Mouse (Mus musculus) neural tube, embryonic 11.5 days (tissue): ENCODE data around the gene Kyat1. TPM values are rescaled to one million over a fixed set of nuclear protein-coding genes. Genes with fewer than 3 reads are reported as not detected.

Experiments used
- ATAC-seq: fragments of 200-750 bp; cut with Nextera tagmentation; 2 replicates; pipeline ENCODE4 v1.8.0; 2017; ENCODE audit warnings: moderate number of reproducible peaks, mild to moderate bottlenecking, moderate TSS enrichment, moderate library complexity; ENCODE audit not compliant: insufficient read depth, low FRiP score, low TSS enrichment
- DNase-seq: peaks from one replicate; pipeline ENCODE4 v3.0.0-alpha.2; 2015; ENCODE audit warnings: low spot score
- H3K27ac ChIP-seq: fragments of 300-500 bp; sonication (generic); 2 replicates; pipeline ENCODE4 v1.5.1; 2014; ENCODE audit warnings: low read depth, mild to moderate bottlenecking, low read length
- H3K27me3 ChIP-seq: fragments of 300-500 bp; sonication (generic); 2 replicates; pipeline ENCODE4 v1.6.1; 2014; ENCODE audit warnings: mild to moderate bottlenecking, low read length, mixed read lengths; ENCODE audit not compliant: control insufficient read depth, insufficient read depth
- H3K36me3 ChIP-seq: fragments of 300-500 bp; sonication (generic); 2 replicates; pipeline ENCODE4 v1.6.1; 2014; ENCODE audit warnings: mild to moderate bottlenecking, low read length, moderate library complexity, mixed read lengths; ENCODE audit not compliant: control insufficient read depth, insufficient read depth
- H3K4me1 ChIP-seq: fragments of 300-500 bp; sonication (generic); 2 replicates; pipeline ENCODE4 v1.6.1; 2014; ENCODE audit warnings: low read length, mixed read lengths; ENCODE audit not compliant: control insufficient read depth, insufficient read depth
- H3K4me2 ChIP-seq: fragments of 300-500 bp; sonication (generic); 2 replicates; pipeline ENCODE4 v1.6.1; 2014; ENCODE audit warnings: low read depth, mild to moderate bottlenecking, moderate library complexity
- H3K4me3 ChIP-seq: fragments of 300-500 bp; sonication (generic); 2 replicates; pipeline ENCODE4 v1.5.1; 2014; ENCODE audit warnings: low read depth, low read length
- H3K9ac ChIP-seq: fragments of 300-500 bp; sonication (generic); 2 replicates; pipeline ENCODE4 v1.6.1; 2014; ENCODE audit warnings: mild to moderate bottlenecking, low read length
- H3K9me3 ChIP-seq: fragments of 300-500 bp; sonication (generic); 2 replicates; pipeline ENCODE4 v1.6.1; 2016; ENCODE audit warnings: low read length; ENCODE audit not compliant: control insufficient read depth
- WGBS: fragments of 180-500 bp; shearing (Covaris S2); extraction: QIAGEN DNeasy Blood & Tissue Kit; methylation state at CpG from one replicate; pipeline ENCODE4 v1.1.7; 2014; 5-methylcytosine and 5-hydroxymethylcytosine counted together
- polyA plus RNA-seq: library from polyadenylated mRNA; unstranded; fragments of >200 nt; fragmentation: Nextera tagmentation; extraction: Ambion mirVana; gene quantifications from 2 replicates; pipeline ENCODE4 v1.2.1, GENCODE M21; 2014

The Kyat1 gene
- polyA plus RNA-seq, 1 experiment from 2014 or later: 10.5 TPM

GRCm38 (mm10) chr2:30207401-30207800 is 1.8 kb upstream of the Kyat1 start:
- Histone ChIP-seq H3K9me3 (no peaks in the 10 kb centered on the region), H3K36me3 (no peaks in the 10 kb centered on the region), H3K27ac (no peak overlapping the region), H3K4me2 (no peak overlapping the region), H3K4me3 (no peak overlapping the region), H3K4me1 (peaks cover 8% of the 10 kb centered on the region), H3K9ac (no peak overlapping the region), H3K27me3 (no peaks in the 10 kb centered on the region)
- DNase-seq: no peak
- 84% methylated on average over 4 of the region's 4 CpGs for WGBS
- ATAC-seq: no peak

GRCm38 (mm10) chr2:30205255-30205628 is 405 bp downstream of the Kyat1 start:
- Histone ChIP-seq H3K9ac (peak overlapping the region; percentile 65), H3K9me3 (no peaks in the 10 kb centered on the region), H3K4me2 (peak overlapping the region; percentile 90), H3K4me1 (peaks cover 8% of the 10 kb centered on the region), H3K4me3 (peak overlapping the region; percentile 73), H3K27ac (no peak overlapping the region), H3K36me3 (no peaks in the 10 kb centered on the region), H3K27me3 (no peaks in the 10 kb centered on the region)
- 3% methylated on average over 13 of the region's 13 CpGs for WGBS
- no peak for ATAC-seq
- DNase-seq: no peak

GRCm38 (mm10) chr2:30203439-30203838 is 2.2 kb downstream of the Kyat1 start:
- H3K4me3 ChIP-seq: no peak overlapping the region
- DNase-seq: no peak
- H3K9ac ChIP-seq: no peak overlapping the region
- 81% methylated on average over 7 of the region's 7 CpGs for WGBS
- H3K36me3 ChIP-seq: no peaks in the 10 kb centered on the region
- peaks cover 8% of the 10 kb centered on the region for H3K4me1 ChIP-seq
- H3K9me3 ChIP-seq: no peaks in the 10 kb centered on the region
- no peak overlapping the region for H3K27ac ChIP-seq
- no peak for ATAC-seq
- H3K4me2 ChIP-seq: no peak overlapping the region
- no peaks in the 10 kb centered on the region for H3K27me3 ChIP-seq

GRCm38 (mm10) chr2:30200388-30200925 is 5.2 kb downstream of the Kyat1 start:
- no peaks in the 10 kb centered on the region for H3K27me3 ChIP-seq
- 86% methylated on average over 5 of the region's 5 CpGs for WGBS
- no peak overlapping the region for H3K9ac ChIP-seq
- peaks cover 3% of the 10 kb centered on the region; the same call in 1 of the 2 replicates for H3K4me1 ChIP-seq
- H3K4me3 ChIP-seq: no peak overlapping the region
- H3K9me3 ChIP-seq: no peaks in the 10 kb centered on the region
- H3K36me3 ChIP-seq: no peaks in the 10 kb centered on the region
- no peak for ATAC-seq
- H3K4me2 ChIP-seq: no peak overlapping the region
- DNase-seq: no peak
- H3K27ac ChIP-seq: no peak overlapping the region

- no peak for DNase-seq
- H3K4me1 ChIP-seq: peaks cover 3% of the 10 kb centered on the region; the same call in 1 of the 2 replicates
- WGBS: 89% methylated on average over 1 of the region's 1 CpGs
Measured at GRCm38 (mm10) chr2:30199984-30200383, 5.7 kb downstream of the Kyat1 start.

GRCm38 (mm10) chr2:30198021-30198420 is 7.6 kb downstream of the Kyat1 start:
- no peak overlapping the region for H3K4me3 ChIP-seq
- DNase-seq (no peak), ATAC-seq (no peak)
- H3K9me3 ChIP-seq: no peaks in the 10 kb centered on the region
- H3K9ac ChIP-seq: no peak overlapping the region
- no peaks in the 10 kb centered on the region for H3K27me3 ChIP-seq
- H3K4me1 ChIP-seq: no peaks in the 10 kb centered on the region
- no peaks in the 10 kb centered on the region for H3K36me3 ChIP-seq
- H3K27ac ChIP-seq: no peak overlapping the region
- WGBS: 72% methylated on average over 4 of the region's 4 CpGs
- no peak overlapping the region for H3K4me2 ChIP-seq

More at GRCm38 (mm10) chr2:30199984-30200383, 5.7 kb downstream of the Kyat1 start:
- Histone ChIP-seq H3K9me3 (no peaks in the 10 kb centered on the region), H3K9ac (no peak overlapping the region), H3K27me3 (no peaks in the 10 kb centered on the region), H3K36me3 (no peaks in the 10 kb centered on the region), H3K4me2 (no peak overlapping the region), H3K4me3 (no peak overlapping the region), H3K27ac (no peak overlapping the region)
- ATAC-seq: no peak

- no peaks in the 10 kb centered on the region for H3K36me3 ChIP-seq
- WGBS: 93% methylated on average over 3 of the region's 3 CpGs
- H3K27ac ChIP-seq: no peak overlapping the region
- H3K9ac ChIP-seq: no peak overlapping the region
- no peak for ATAC-seq
- H3K4me2 ChIP-seq: no peak overlapping the region
- no peak overlapping the region for H3K4me3 ChIP-seq
- DNase-seq: no peak
- H3K27me3 ChIP-seq: no peaks in the 10 kb centered on the region
- H3K4me1 ChIP-seq: no peaks in the 10 kb centered on the region
- no peaks in the 10 kb centered on the region for H3K9me3 ChIP-seq
Measured at GRCm38 (mm10) chr2:30194656-30195055, 11.0 kb downstream of the Kyat1 start.

GRCm38 (mm10) chr2:30191790-30192580 is 13.7 kb downstream of the Kyat1 start:
- no peak for ATAC-seq
- H3K4me3 ChIP-seq: no peak overlapping the region
- WGBS: 89% methylated on average over 12 of the region's 12 CpGs
- H3K36me3 ChIP-seq: no peaks in the 10 kb centered on the region
- no peak for DNase-seq
- no peaks in the 10 kb centered on the region for H3K4me1 ChIP-seq
- H3K9ac ChIP-seq: no peak overlapping the region
- no peak overlapping the region for H3K27ac ChIP-seq
- no peaks in the 10 kb centered on the region for H3K9me3 ChIP-seq
- H3K27me3 ChIP-seq: no peaks in the 10 kb centered on the region
- no peak overlapping the region for H3K4me2 ChIP-seq

- H3K9ac ChIP-seq: no peak overlapping the region
- no peak for ATAC-seq
- no peak overlapping the region for H3K4me2 ChIP-seq
- no peaks in the 10 kb centered on the region for H3K27me3 ChIP-seq
- H3K36me3 ChIP-seq: no peaks in the 10 kb centered on the region
- no peaks in the 10 kb centered on the region for H3K4me1 ChIP-seq
- no peak for DNase-seq
- H3K27ac ChIP-seq: no peak overlapping the region
- WGBS: 85% methylated on average over 3 of the region's 3 CpGs
- no peak overlapping the region for H3K4me3 ChIP-seq
- H3K9me3 ChIP-seq: no peaks in the 10 kb centered on the region
Measured at GRCm38 (mm10) chr2:30185681-30186080, 20.0 kb downstream of the Kyat1 start.
